Mouse (Mus musculus) adrenal gland, postnatal 4 days (tissue): ENCODE results near the gene Olfr1065. TPM values are rescaled to one million over a fixed set of nuclear protein-coding genes. Genes with fewer than 3 reads are reported as not detected.
"Not testable (repeated sequence)": the region's sequence is repeated elsewhere in the genome, so short reads cannot be mapped to it uniquely, and the experiment has no call there.

Experiments used
- DNase-seq, 2 experiments: peaks; one replicate each; pipeline ENCODE4 v3.0.0; 2021 to 2022; ENCODE audit warnings: low spot score in 2 of 2, mixed read lengths in 2 of 2
- long read RNA-seq, 2 experiments: library from polyadenylated mRNA; stranded (forward); transcript quantifications; one replicate each; pipeline ENCODE4 v2.0.0; 2021
- total RNA-seq, 2 experiments: library from RNA; stranded (reverse); gene quantifications; 2 replicates each; pipeline ENCODE4 v1.2.3; 2021

Gene Olfr1065
- not detected for total RNA-seq
- long read RNA-seq, experiment 1: 0 reads
- long read RNA-seq, experiment 2: 0 reads

- not testable (repeated sequence) for DNase-seq
These were observed at the start of gene Olfr1065 for GRCm38 (mm10) chr2:86450491-86450890. Gene Olfr1065, minus strand, starts transcription at chr2:86450591.

GRCm38 (mm10) chr2:86487286-86487685, 36.9 kb upstream of the Olfr1065 start, which contains the start of gene Olfr228:
Gene Olfr228, minus strand, starts transcription at chr2:86487386.
- DNase-seq: no peak

GRCm38 (mm10) chr2:86464442-86465109, 14.2 kb upstream of the Olfr1065 start:
- DNase-seq: no peak

GRCm38 (mm10) chr2:86460434-86460833, 10.0 kb upstream of the Olfr1065 start:
- no peak for DNase-seq

- no peak for DNase-seq
These were observed 5.8 kb upstream of the Olfr1065 start, which contains the start of gene Olfr1066 for GRCm38 (mm10) chr2:86456169-86456568. Gene Olfr1066, minus strand, starts transcription at chr2:86456269.

GRCm38 (mm10) chr2:86442101-86442500, 8.3 kb downstream of the Olfr1065 start:
- not testable (repeated sequence) for DNase-seq

- not testable (repeated sequence) for DNase-seq
These were observed 21.9 kb downstream of the Olfr1065 start for GRCm38 (mm10) chr2:86428511-86428910.

GRCm38 (mm10) chr2:86426649-86427048, 23.7 kb downstream of the Olfr1065 start, which contains the start of gene Olfr1062:
Gene Olfr1062, minus strand, starts transcription at chr2:86426749.
- not testable (repeated sequence) for DNase-seq

- DNase-seq: no peak
These were observed 36.4 kb downstream of the Olfr1065 start, which contains the start of gene Olfr1061 for GRCm38 (mm10) chr2:86413950-86414349. Gene Olfr1061, minus strand, starts transcription at chr2:86414050.

GRCm38 (mm10) chr2:86395114-86395513, 55.3 kb downstream of the Olfr1065 start:
- no peak for DNase-seq

Other genes with a start within 250 kb of the Olfr1065 start
- not detected for gene Olfr1045, start 247.6 kb downstream of the Olfr1065 start, total RNA-seq
- gene Olfr1046, start 231.3 kb downstream of the Olfr1065 start, total RNA-seq: not detected
- not detected for gene Olfr1047, start 219.2 kb downstream of the Olfr1065 start, total RNA-seq
- gene Olfr1048, start 210.3 kb downstream of the Olfr1065 start, total RNA-seq: not detected
- gene Olfr1049, start 192.3 kb downstream of the Olfr1065 start, total RNA-seq: not detected
- gene Olfr1051, start 171.5 kb downstream of the Olfr1065 start, total RNA-seq: not detected
- gene Olfr1052, start 158.1 kb downstream of the Olfr1065 start, total RNA-seq: not detected
- not detected for gene Olfr1053, start 135.3 kb downstream of the Olfr1065 start, total RNA-seq
- gene Olfr1054, start 115.2 kb downstream of the Olfr1065 start, total RNA-seq: not detected
- not detected for gene Olfr1055, start 100.3 kb downstream of the Olfr1065 start, total RNA-seq
- not detected for gene Olfr1056, start 88.1 kb downstream of the Olfr1065 start, total RNA-seq
- not detected for gene Olfr1057, start 72.2 kb downstream of the Olfr1065 start, total RNA-seq
- not detected for gene Olfr1058, start 62.0 kb downstream of the Olfr1065 start, total RNA-seq
- gene Olfr1061, start 36.5 kb downstream of the Olfr1065 start, total RNA-seq: not detected
- gene Olfr1062, start 23.8 kb downstream of the Olfr1065 start, total RNA-seq: not detected
- not detected for gene Olfr1066, start 5.7 kb upstream of the Olfr1065 start, total RNA-seq
- gene Olfr228, start 36.8 kb upstream of the Olfr1065 start, total RNA-seq: not detected
- not detected for gene Olfr1076, start 57.9 kb upstream of the Olfr1065 start, total RNA-seq
- not detected for gene Olfr1079, start 91.9 kb upstream of the Olfr1065 start, total RNA-seq
- not detected for gene Olfr1080, start 107.6 kb upstream of the Olfr1065 start, total RNA-seq
- gene Olfr1082, start 148.4 kb upstream of the Olfr1065 start, total RNA-seq: not detected
- gene Olfr1084, start 189.1 kb upstream of the Olfr1065 start, total RNA-seq: not detected
- gene Olfr1085, start 211.4 kb upstream of the Olfr1065 start, total RNA-seq: not detected
- gene Olfr1086, start 229.5 kb upstream of the Olfr1065 start, total RNA-seq: not detected
- gene Olfr1087, start 247.8 kb upstream of the Olfr1065 start, total RNA-seq: not detected